Mouse (Mus musculus): ENCODE results near the gene Eif4g2. TPM values are rescaled to one million over a fixed set of nuclear protein-coding genes. Genes with fewer than 3 reads are reported as not detected.
A peak's percentile ranks its signal among the peaks of the same experiment; 100 is the strongest.

Eif4g2 gene
- polyA plus RNA-seq, 1 experiment from 2014 or later = 583 TPM

- 51% methylated on average over 4 of the region's 4 CpGs for WGBS
- Histone ChIP-seq H3K36me3 (no peaks in the 10 kb centered on the region), H3K9ac (no peak overlapping the region), H3K4me2 (no peak overlapping the region), H3K9me3 (no peaks in the 10 kb centered on the region), H3K4me3 (no peak overlapping the region), H3K27me3 (replicated peaks) (no peaks in the 10 kb centered on the region), H3K4me1 (peaks cover 25% of the 10 kb centered on the region), H3K27ac (replicated peaks) (no peak overlapping the region)
- no peak for ATAC-seq (ENCODE audit: extremely low read depth, insufficient number of reproducible peaks, low FRiP score, low TSS enrichment)
Observed at GRCm38 (mm10) chr7:111024912-111025311, 57.9 kb downstream of the Eif4g2 start.

- Histone ChIP-seq H3K4me1 (peaks cover 20% of the 10 kb centered on the region), H3K27me3 (replicated peaks) (no peaks in the 10 kb centered on the region), H3K9ac (0 out of 2 replicates have a peak overlapping the region, but pooled peaks have one; percentile 45), H3K27ac (replicated peaks) (no peak overlapping the region), H3K36me3 (no peaks in the 10 kb centered on the region), H3K4me3 (no peak overlapping the region), H3K4me2 (peak overlapping the region; percentile 29; the same call in 1 of the 2 replicates), H3K9me3 (no peaks in the 10 kb centered on the region)
- WGBS = 36% methylated on average over 8 of the region's 8 CpGs
- ATAC-seq (ENCODE audit: extremely low read depth, insufficient number of reproducible peaks, low FRiP score, low TSS enrichment) = no peak
Observed at GRCm38 (mm10) chr7:111024068-111024594, 58.7 kb downstream of the Eif4g2 start.

DNA sequence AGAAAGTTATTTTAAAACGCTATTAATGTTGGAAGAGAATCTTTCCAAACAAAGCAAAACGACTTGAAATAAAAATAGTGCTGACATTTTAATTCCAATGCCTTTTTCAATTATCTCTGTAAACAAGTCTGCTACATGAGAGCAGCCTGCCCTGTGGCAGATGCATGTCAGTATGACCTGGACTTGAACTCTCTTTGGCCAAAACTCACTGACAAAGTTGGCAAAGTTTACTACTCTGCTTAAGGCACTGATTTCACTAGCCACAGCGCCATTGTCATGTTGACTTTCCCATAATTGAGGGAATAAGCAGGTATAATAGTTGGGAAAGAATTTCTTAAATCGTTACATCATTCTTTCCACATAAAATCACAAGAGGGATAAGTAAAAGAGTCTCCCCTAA, 62.0 kb downstream of the Eif4g2 start:
- Histone ChIP-seq H3K27ac (replicated peaks) (no peak overlapping the region), H3K4me1 (peaks cover 17% of the 10 kb centered on the region), H3K4me3 (no peak overlapping the region), H3K27me3 (replicated peaks) (no peaks in the 10 kb centered on the region; the same call in 1 of the 2 replicates), H3K9me3 (no peaks in the 10 kb centered on the region), H3K4me2 (no peak overlapping the region), H3K36me3 (no peaks in the 10 kb centered on the region), H3K9ac (no peak overlapping the region)
- no peak for ATAC-seq (ENCODE audit: extremely low read depth, insufficient number of reproducible peaks, low FRiP score, low TSS enrichment)
- 64% methylated on average over 4 of the region's 4 CpGs for WGBS

Other genes with a start within 250 kb of the Eif4g2 start
- gene Rnf141, start 238.6 kb downstream of the Eif4g2 start, polyA plus RNA-seq (2015; fragmentation: Nextera tagmentation; extraction: Ambion mirVana) = 27.6 and 29.2 TPM in 2 replicates
- gene Lyve1, start 219.8 kb downstream of the Eif4g2 start, polyA plus RNA-seq (2015; fragmentation: Nextera tagmentation; extraction: Ambion mirVana) = 6.2 TPM in 2 replicates
- gene Mrvi1, start 100.6 kb downstream of the Eif4g2 start, polyA plus RNA-seq (2015; fragmentation: Nextera tagmentation; extraction: Ambion mirVana) = 4.6 and 5.3 TPM in 2 replicates
- 39.6 and 41.8 TPM in 2 replicates for gene Ctr9, start 54.1 kb downstream of the Eif4g2 start, polyA plus RNA-seq (2015; fragmentation: Nextera tagmentation; extraction: Ambion mirVana)

All from heart, embryonic 13.5 days (tissue).